Mouse (Mus musculus): ENCODE measurements around the gene Dnajb3. TPM values are rescaled to one million over a fixed set of nuclear protein-coding genes. Genes with fewer than 3 reads are reported as not detected.

Dnajb3 gene
- polyA plus RNA-seq, 1 experiment from 2014 or later: 15.6 TPM

GRCm38 (mm10) chr1:88238771-88239170, 33.2 kb upstream of the Dnajb3 start:
- ATAC-seq (ENCODE audit: low FRiP score): peak; percentile 4; the same call in 1 of the 2 replicates
- Histone ChIP-seq H3K9me3 (peaks cover 93% of the 10 kb centered on the region), H3K27me3 (no peaks in the 10 kb centered on the region), H3K4me2 (no peak overlapping the region), H3K4me1 (replicated peaks) (no peaks in the 10 kb centered on the region), H3K36me3 (no peaks in the 10 kb centered on the region), H3K4me3 (no peak overlapping the region), H3K9ac (no peak overlapping the region), H3K27ac (no peak overlapping the region)
- 78% methylated on average over 6 of the region's 6 CpGs for WGBS

- 85% methylated on average over 5 of the region's 5 CpGs for WGBS
- Histone ChIP-seq H3K9ac (no peak overlapping the region), H3K4me2 (no peak overlapping the region), H3K36me3 (no peaks in the 10 kb centered on the region), H3K9me3 (peaks cover 94% of the 10 kb centered on the region), H3K27me3 (no peaks in the 10 kb centered on the region), H3K27ac (no peak overlapping the region), H3K4me3 (no peak overlapping the region), H3K4me1 (replicated peaks) (no peaks in the 10 kb centered on the region)
- no peak for ATAC-seq (ENCODE audit: low FRiP score)
These were observed 31.7 kb upstream of the Dnajb3 start for GRCm38 (mm10) chr1:88237311-88237710.

GRCm38 (mm10) chr1:88235894-88236415, 30.4 kb upstream of the Dnajb3 start:
- Histone ChIP-seq H3K27me3 (no peaks in the 10 kb centered on the region), H3K4me1 (replicated peaks) (no peaks in the 10 kb centered on the region), H3K9me3 (peaks cover 97% of the 10 kb centered on the region), H3K4me2 (no peak overlapping the region), H3K36me3 (no peaks in the 10 kb centered on the region), H3K4me3 (no peak overlapping the region), H3K9ac (no peak overlapping the region), H3K27ac (no peak overlapping the region)
- no peak for ATAC-seq (ENCODE audit: low FRiP score)
- WGBS: 63% methylated on average over 4 of the region's 4 CpGs

GRCm38 (mm10) chr1:88235046-88235893, 29.7 kb upstream of the Dnajb3 start:
- no peaks in the 10 kb centered on the region for H3K4me1 ChIP-seq (replicated peaks)
- H3K27me3 ChIP-seq: no peaks in the 10 kb centered on the region
- H3K9me3 ChIP-seq: peaks cover 97% of the 10 kb centered on the region
- 63% methylated on average over 11 of the region's 11 CpGs for WGBS
- no peak overlapping the region for H3K4me2 ChIP-seq
- ATAC-seq (ENCODE audit: low FRiP score): no peak
- H3K9ac ChIP-seq: no peak overlapping the region
- no peaks in the 10 kb centered on the region for H3K36me3 ChIP-seq
- H3K4me3 ChIP-seq: no peak overlapping the region
- H3K27ac ChIP-seq: no peak overlapping the region

GRCm38 (mm10) chr1:88234646-88235045, 29.1 kb upstream of the Dnajb3 start:
- Histone ChIP-seq H3K27ac (no peak overlapping the region), H3K9me3 (peaks cover 97% of the 10 kb centered on the region), H3K36me3 (no peaks in the 10 kb centered on the region), H3K4me3 (no peak overlapping the region), H3K4me1 (replicated peaks) (no peaks in the 10 kb centered on the region), H3K4me2 (no peak overlapping the region), H3K9ac (no peak overlapping the region), H3K27me3 (no peaks in the 10 kb centered on the region)
- 45% methylated on average over 5 of the region's 5 CpGs for WGBS
- no peak for ATAC-seq (ENCODE audit: low FRiP score)

- WGBS: 67% methylated on average over 4 of the region's 4 CpGs
- ATAC-seq (ENCODE audit: low FRiP score): no peak
These were observed 28.6 kb upstream of the Dnajb3 start for GRCm38 (mm10) chr1:88234248-88234610.

GRCm38 (mm10) chr1:88233421-88234247, 28.1 kb upstream of the Dnajb3 start:
- 70% methylated on average over 14 of the region's 14 CpGs for WGBS
- Histone ChIP-seq H3K4me2 (no peak overlapping the region), H3K9me3 (peaks cover 97% of the 10 kb centered on the region), H3K4me1 (replicated peaks) (no peaks in the 10 kb centered on the region), H3K27ac (no peak overlapping the region), H3K27me3 (no peaks in the 10 kb centered on the region), H3K36me3 (no peaks in the 10 kb centered on the region), H3K9ac (no peak overlapping the region), H3K4me3 (no peak overlapping the region)
- no peak for ATAC-seq (ENCODE audit: low FRiP score)

More at GRCm38 (mm10) chr1:88234248-88234610, 28.6 kb upstream of the Dnajb3 start:
- Histone ChIP-seq H3K4me3 (no peak overlapping the region), H3K9ac (no peak overlapping the region), H3K27me3 (no peaks in the 10 kb centered on the region), H3K36me3 (no peaks in the 10 kb centered on the region), H3K9me3 (peaks cover 97% of the 10 kb centered on the region), H3K27ac (no peak overlapping the region), H3K4me2 (no peak overlapping the region), H3K4me1 (replicated peaks) (no peaks in the 10 kb centered on the region)

GRCm38 (mm10) chr1:88232664-88233380, 27.2 kb upstream of the Dnajb3 start:
- Histone ChIP-seq H3K9ac (no peak overlapping the region), H3K4me2 (no peak overlapping the region), H3K27me3 (no peaks in the 10 kb centered on the region), H3K9me3 (peaks cover 97% of the 10 kb centered on the region), H3K27ac (no peak overlapping the region), H3K4me1 (replicated peaks) (no peaks in the 10 kb centered on the region), H3K36me3 (no peaks in the 10 kb centered on the region), H3K4me3 (no peak overlapping the region)
- 53% methylated on average over 3 of the region's 3 CpGs for WGBS
- ATAC-seq (ENCODE audit: low FRiP score): no peak

GRCm38 (mm10) chr1:88231803-88232499, 26.4 kb upstream of the Dnajb3 start:
- Histone ChIP-seq H3K4me1 (replicated peaks) (no peaks in the 10 kb centered on the region), H3K9me3 (peaks cover 97% of the 10 kb centered on the region), H3K27me3 (no peaks in the 10 kb centered on the region), H3K4me2 (no peak overlapping the region), H3K27ac (no peak overlapping the region), H3K9ac (no peak overlapping the region), H3K36me3 (no peaks in the 10 kb centered on the region), H3K4me3 (no peak overlapping the region)
- 71% methylated on average over 7 of the region's 7 CpGs for WGBS
- ATAC-seq (ENCODE audit: low FRiP score): no peak

GRCm38 (mm10) chr1:88230981-88231802, 25.6 kb upstream of the Dnajb3 start:
- WGBS: 77% methylated on average over 6 of the region's 6 CpGs
- peaks cover 100% of the 10 kb centered on the region for H3K9me3 ChIP-seq
- no peaks in the 10 kb centered on the region for H3K4me1 ChIP-seq (replicated peaks)
- no peaks in the 10 kb centered on the region for H3K27me3 ChIP-seq
- no peak overlapping the region for H3K9ac ChIP-seq
- H3K27ac ChIP-seq: no peak overlapping the region
- H3K4me2 ChIP-seq: no peak overlapping the region
- no peaks in the 10 kb centered on the region for H3K36me3 ChIP-seq
- H3K4me3 ChIP-seq: no peak overlapping the region
- no peak for ATAC-seq (ENCODE audit: low FRiP score)

- Histone ChIP-seq H3K27ac (no peak overlapping the region), H3K4me1 (replicated peaks) (no peaks in the 10 kb centered on the region), H3K27me3 (no peaks in the 10 kb centered on the region), H3K4me3 (no peak overlapping the region), H3K4me2 (no peak overlapping the region), H3K36me3 (no peaks in the 10 kb centered on the region), H3K9ac (no peak overlapping the region), H3K9me3 (peaks cover 100% of the 10 kb centered on the region)
- peak; percentile 2; the same call in 1 of the 2 replicates for ATAC-seq (ENCODE audit: low FRiP score)
- WGBS: 76% methylated on average over 7 of the region's 7 CpGs
These were observed 24.8 kb upstream of the Dnajb3 start for GRCm38 (mm10) chr1:88230421-88230820.
